8 mouse cellular contexts compared by ENCODE assay signal in genomic region chr4:134307367-134308072, GRCm38 (mm10). TPM values are rescaled to one million over a fixed set of nuclear protein-coding genes. Genes with fewer than 3 reads are reported as not detected.
DNase-seq lines count a peak whose midpoint lies in the region; ATAC-seq lines count a peak whose summit lies in the region.

No protein-coding gene starts in this region.

- H3K4me1 ChIP-seq in intestine, embryonic 15.5 days (replicated peaks) = peaks cover 15% of the 10 kb centered on the region

- H3K9ac ChIP-seq in intestine, embryonic 15.5 days = no peak overlapping the region

- ATAC-seq in intestine, embryonic 15.5 days = peak; percentile 88
- no peak for ATAC-seq in activated CD4-positive, CD25-positive, alpha-beta regulatory T cell, adult 4 months

- intact Hi-C loops in gastrocnemius, postnatal 36 days (cut with DNase I) = no loop called here
- intact Hi-C loops in left cerebral cortex, postnatal 10 days (cut with DNase I) = no loop called here

- H3K4me3 ChIP-seq in intestine, embryonic 15.5 days (replicated peaks) = no peak overlapping the region

- peak overlapping the region; percentile 45 for H3K4me2 ChIP-seq in intestine, embryonic 15.5 days (replicated peaks)

- WGBS in intestine, embryonic 15.5 days = 4% methylated on average over 12 of the region's 12 CpGs

- DNase-seq in CD4-positive helper T cell, adult 2 months (ENCODE audit: low read depth, low spot score) = peak; percentile 32
- DNase-seq in embryo, embryonic 10 days (ENCODE audit: low spot score) = peak; percentile 45
- peak; percentile 68 to 76 for DNase-seq in gastrocnemius, postnatal 36 days
- DNase-seq in left cerebral cortex, postnatal 10 days (ENCODE audit: extremely low spot score in 1 of 2, low spot score in 2 of 2) = peak; percentile 59 to 89
- peak; percentile 87 to 94 for DNase-seq in lung, postnatal 4 days
- peak; percentile 62 for DNase-seq in retina, postnatal 1 day

- peak overlapping the region; percentile 51 for H3K27ac ChIP-seq in intestine, embryonic 15.5 days

- H3K36me3 ChIP-seq in intestine, embryonic 15.5 days = no peaks in the 10 kb centered on the region

- no peaks in the 10 kb centered on the region for H3K9me3 ChIP-seq in intestine, embryonic 15.5 days

- H3K27me3 ChIP-seq in intestine, embryonic 15.5 days (replicated peaks) = no peaks in the 10 kb centered on the region

RNA-seq across cellular contexts. Expression of gene Trim63, which starts 7.4 kb away (rescaled TPM):
- total RNA-seq in gastrocnemius, postnatal 36 days (2021) = 100 to 1,000 TPM; 241 to 268 TPM
- polyA plus RNA-seq in intestine, embryonic 15.5 days (2015; fragmentation: Nextera tagmentation; extraction: Ambion mirVana) = 0.68 and 1.0 TPM in 2 replicates
- under 1 TPM; 0.66 to 0.87 TPM for total RNA-seq in left cerebral cortex, postnatal 10 days (2021)
- not detected for polyA plus RNA-seq in activated CD4-positive, CD25-positive, alpha-beta regulatory T cell, adult 4 months (2017; shearing (Covaris generic))

RNA-seq across cellular contexts. Expression of gene Pdik1l, which starts 19.8 kb away (rescaled TPM):
- 1 to 10 TPM; 2.2 to 4.3 TPM for total RNA-seq in gastrocnemius, postnatal 36 days (2021)
- 15.7 and 17.9 TPM in 2 replicates for polyA plus RNA-seq in intestine, embryonic 15.5 days (2015; fragmentation: Nextera tagmentation; extraction: Ambion mirVana)
- total RNA-seq in left cerebral cortex, postnatal 10 days (2021) = 10 to 100 TPM; 26.1 to 26.2 TPM
- 10 to 100 TPM; 17.2 to 19.1 TPM for polyA plus RNA-seq in activated CD4-positive, CD25-positive, alpha-beta regulatory T cell, adult 4 months (2017; shearing (Covaris generic))

RNA-seq across cellular contexts. Expression of gene Slc30a2, which starts 35.5 kb away (rescaled TPM):
- total RNA-seq in gastrocnemius, postnatal 36 days (2021) = 10 to 100 TPM in 1 of 2 experiments, 1 to 10 TPM in 1; 3.8 to 22.3 TPM
- 4.4 and 4.5 TPM in 2 replicates for polyA plus RNA-seq in intestine, embryonic 15.5 days (2015; fragmentation: Nextera tagmentation; extraction: Ambion mirVana)
- not detected for total RNA-seq in left cerebral cortex, postnatal 10 days (2021)
- polyA plus RNA-seq in activated CD4-positive, CD25-positive, alpha-beta regulatory T cell, adult 4 months (2017; shearing (Covaris generic)) = under 1 TPM; 0.24 to 0.85 TPM

RNA-seq across cellular contexts. Expression of gene Grrp1, which starts 53.6 kb away (rescaled TPM):
- total RNA-seq in gastrocnemius, postnatal 36 days (2021) = 1 to 10 TPM; 2.4 to 3.6 TPM
- 5.0 TPM in 2 replicates for polyA plus RNA-seq in intestine, embryonic 15.5 days (2015; fragmentation: Nextera tagmentation; extraction: Ambion mirVana)
- total RNA-seq in left cerebral cortex, postnatal 10 days (2021) = 1 to 10 TPM; 3.3 to 3.7 TPM
- not detected for polyA plus RNA-seq in activated CD4-positive, CD25-positive, alpha-beta regulatory T cell, adult 4 months (2017; shearing (Covaris generic))

Comparison
In these comparisons a context has a peak if more than half of its experiments do, and no peak if none do; other contexts are left out.
1. DNase-seq: peak in every context shown above with its lines; median percentile 90 in lung, postnatal 4 days; 74 in left cerebral cortex, postnatal 10 days; 72 in gastrocnemius, postnatal 36 days; 62 in retina, postnatal 1 day; 45 in embryo, embryonic 10 days; 32 in CD4-positive helper T cell, adult 2 months.
2. RNA of gene Trim63, which starts 7.4 kb away (total RNA-seq): 241 to 268 TPM in gastrocnemius, postnatal 36 days; 0.66 to 0.87 TPM in left cerebral cortex, postnatal 10 days; every median in the first group is over 100 times any median in the second.
3. RNA of gene Pdik1l, which starts 19.8 kb away (total RNA-seq): 26.1 to 26.2 TPM in left cerebral cortex, postnatal 10 days; 2.2 to 4.3 TPM in gastrocnemius, postnatal 36 days; every median in the first group is over 4 times any median in the second.
4. RNA of gene Slc30a2, which starts 35.5 kb away (total RNA-seq): 3.8 to 22.3 TPM in gastrocnemius, postnatal 36 days; not detected in left cerebral cortex, postnatal 10 days; every median in the first group is over 4 times any median in the second.